Mouse (Mus musculus): ENCODE results near the gene Hoxc13.

Gene Hoxc13

GRCm38 (mm10) chr15:102937036-102937666 is 16.2 kb downstream of the Hoxc13 start:
- DNase-seq (ENCODE audit: low spot score): no peak

DNA sequence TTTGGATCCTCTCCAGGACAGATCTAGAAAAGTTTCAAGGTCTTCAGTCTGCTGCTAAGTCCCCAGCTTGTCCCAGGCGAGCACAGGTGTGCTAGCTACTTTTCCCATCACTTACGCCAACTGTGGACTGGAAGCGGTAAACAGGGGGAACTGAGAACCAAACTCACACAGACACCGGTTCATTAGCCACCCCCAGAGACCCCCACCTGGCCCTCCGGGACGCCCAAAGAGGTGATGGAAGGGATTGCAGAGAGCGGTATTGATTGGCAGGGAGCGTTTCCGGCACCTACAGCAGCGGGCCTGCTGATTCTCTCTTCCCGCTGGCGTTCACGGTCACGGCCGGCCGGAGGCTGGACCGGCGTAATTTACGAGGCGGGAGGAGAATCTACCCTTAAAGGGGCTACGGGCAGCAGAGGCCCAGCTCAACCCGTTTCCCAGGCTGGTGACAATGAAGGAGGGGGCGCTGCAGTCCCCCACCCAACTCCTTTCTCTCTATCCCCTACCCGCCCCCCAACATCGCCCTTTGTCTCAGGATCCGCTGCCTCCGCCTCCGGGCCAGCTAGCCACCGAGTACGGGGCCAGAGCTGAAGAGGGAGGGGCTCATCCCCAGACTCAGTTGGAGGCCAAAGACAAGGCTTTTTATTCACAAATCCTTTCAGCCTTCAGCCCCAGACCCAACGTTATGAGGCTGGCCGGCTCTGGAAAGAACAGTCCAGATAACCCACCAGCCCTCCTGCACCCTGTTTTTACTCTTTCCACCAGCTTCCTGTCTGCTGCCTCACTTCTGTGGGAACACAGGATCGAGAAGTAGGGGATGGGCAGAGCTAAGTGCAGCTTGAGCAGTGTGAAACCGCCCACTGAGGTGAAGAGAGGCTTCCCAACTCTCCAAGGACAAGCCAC is 18.6 kb downstream of the Hoxc13 start:
- DNase-seq (ENCODE audit: low spot score): no peak

DNA sequence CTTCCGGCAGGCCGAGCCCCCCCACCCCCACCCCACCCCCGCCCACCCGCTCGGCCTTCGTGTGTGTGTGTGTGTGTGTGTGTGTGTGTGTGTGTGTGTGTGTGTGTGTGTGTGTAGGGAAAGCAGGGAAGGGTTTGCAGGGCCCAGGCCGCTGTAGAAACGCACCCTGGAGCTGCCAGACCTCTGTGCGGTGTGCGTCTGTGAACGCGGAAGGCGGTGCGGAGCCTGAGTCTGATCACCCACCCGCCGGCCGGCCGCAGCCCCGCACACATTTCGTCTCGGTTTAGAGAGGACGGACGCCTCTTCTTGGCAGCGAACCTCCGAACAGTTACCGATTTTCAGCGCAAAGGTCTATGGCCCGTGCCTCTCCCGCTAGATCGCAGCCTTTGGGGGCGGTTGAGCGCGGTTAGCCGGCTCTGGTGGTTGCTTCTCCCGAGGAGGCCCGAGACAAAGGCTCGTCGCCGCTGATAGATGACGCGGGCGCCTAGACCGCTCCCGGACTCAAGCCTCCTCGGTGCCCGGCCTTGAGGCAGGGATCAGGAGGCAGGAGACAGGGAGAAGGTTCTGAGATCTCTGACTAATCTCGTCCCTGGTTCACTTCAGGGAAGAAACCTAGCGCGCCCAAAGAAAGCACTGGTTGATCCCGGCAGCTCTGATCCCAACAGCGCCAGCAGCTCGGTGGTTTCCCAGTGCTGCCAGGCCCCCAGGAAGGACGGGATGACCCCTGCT is 22.0 kb downstream of the Hoxc13 start:
- DNase-seq (ENCODE audit: low spot score): no peak

- no peak for DNase-seq (ENCODE audit: low spot score)
These were observed 22.5 kb downstream of the Hoxc13 start for GRCm38 (mm10) chr15:102943468-102943813.

DNA sequence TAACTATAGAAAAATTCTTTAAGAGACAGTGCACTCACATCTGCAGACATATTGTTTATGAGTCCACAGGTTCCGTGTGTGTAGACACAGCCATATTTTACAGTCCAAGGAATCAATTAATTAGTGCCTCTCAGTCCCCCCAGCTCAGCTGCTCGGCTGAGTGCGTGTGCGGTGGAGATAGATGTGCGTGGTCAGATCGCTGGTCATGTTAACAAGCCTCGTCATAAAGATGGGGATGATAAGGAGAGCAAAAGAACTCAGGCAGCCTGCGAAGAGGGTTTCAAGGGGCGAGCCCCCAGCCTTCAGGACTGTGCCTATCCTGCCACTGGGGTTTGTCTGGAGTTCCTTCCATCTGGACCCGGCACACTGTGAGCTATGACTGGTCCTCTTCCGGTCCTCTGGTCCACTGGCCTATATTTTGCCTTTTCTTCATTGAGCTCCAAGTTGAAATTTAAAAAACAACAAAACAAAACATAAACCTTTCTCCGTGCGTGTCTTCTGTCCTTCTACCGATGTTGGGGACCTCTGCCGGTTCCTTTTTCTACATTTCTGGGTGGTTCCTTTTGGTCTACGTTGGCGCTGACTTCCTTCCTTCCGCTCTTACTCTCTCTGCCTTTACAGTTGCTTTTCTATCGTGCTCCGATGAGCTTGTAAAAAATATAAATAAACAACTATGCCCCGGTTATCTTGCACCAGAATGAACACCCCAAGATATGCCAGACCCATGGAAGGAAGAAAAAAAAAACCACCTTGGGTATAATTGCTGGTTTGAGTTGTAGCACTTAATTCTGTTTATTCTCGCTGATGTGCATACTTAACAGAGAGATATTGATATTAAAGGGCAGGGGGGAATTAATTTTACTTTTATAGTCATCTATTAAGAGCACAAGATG is 24.5 kb downstream of the Hoxc13 start:
- DNase-seq (ENCODE audit: low spot score): no peak

DNA sequence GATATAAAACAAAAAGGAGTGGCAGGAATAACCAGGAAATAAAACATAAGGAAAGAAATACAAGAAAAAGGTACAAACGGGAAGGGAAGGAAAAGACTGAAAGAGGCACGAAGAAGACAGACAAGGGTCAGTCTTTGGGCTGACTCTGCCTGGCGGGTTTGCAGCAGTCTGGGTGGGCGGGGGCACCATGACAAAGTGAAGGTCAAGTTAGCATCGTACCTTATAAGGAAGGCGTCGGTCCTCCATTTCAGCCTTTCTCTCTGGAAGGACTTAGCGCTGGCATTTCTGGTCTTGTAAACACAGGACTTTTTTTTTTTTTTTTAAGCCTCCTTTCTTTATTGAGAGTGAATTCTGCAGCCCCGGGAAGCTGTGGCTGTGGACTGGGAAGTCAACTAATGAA is 26.4 kb downstream of the Hoxc13 start:
- no peak for DNase-seq (ENCODE audit: low spot score)

- no peak for DNase-seq (ENCODE audit: low spot score)
These were observed 27.9 kb downstream of the Hoxc13 start for GRCm38 (mm10) chr15:102948842-102949241.

DNA sequence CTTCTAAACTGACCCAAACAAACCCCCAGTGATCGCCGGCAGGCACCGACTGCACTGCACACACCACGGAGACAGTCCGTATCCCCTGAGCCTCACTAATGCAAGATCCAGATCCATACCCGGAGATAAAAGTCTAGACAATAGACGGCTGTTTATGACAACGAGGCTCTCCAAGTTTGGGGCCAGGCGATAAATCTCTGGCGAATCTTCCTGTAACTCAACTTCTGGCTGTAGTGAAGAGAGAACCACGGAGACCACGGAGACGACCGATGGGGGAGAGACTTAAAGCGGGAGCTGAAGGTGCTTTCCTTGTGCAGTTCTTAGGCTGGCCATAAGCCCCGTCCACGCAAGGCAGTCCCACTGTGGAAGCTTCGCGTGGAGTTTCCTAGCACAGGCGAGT is 28.8 kb downstream of the Hoxc13 start:
- no peak for DNase-seq (ENCODE audit: low spot score)

DNA sequence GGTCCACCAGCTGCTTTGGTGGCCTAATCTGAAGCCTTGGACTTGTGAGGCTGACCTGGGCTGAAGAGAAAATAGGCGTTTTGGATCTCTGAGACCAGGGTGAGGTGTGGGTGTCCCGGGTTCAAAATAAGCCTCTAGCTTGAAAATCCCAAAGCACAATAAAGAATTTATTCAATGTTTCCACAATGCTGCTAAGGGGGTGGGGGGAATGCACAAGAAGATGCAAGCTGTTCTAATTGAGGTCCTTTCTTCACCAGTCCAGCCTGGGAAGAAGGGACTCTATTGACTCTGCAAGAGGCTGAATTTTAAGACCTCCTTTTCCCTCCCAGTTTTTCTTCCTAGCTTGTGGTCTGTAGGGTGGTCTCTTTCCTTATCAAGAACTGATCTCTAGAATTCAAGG is 30.0 kb downstream of the Hoxc13 start:
- no peak for DNase-seq (ENCODE audit: low spot score)

DNA sequence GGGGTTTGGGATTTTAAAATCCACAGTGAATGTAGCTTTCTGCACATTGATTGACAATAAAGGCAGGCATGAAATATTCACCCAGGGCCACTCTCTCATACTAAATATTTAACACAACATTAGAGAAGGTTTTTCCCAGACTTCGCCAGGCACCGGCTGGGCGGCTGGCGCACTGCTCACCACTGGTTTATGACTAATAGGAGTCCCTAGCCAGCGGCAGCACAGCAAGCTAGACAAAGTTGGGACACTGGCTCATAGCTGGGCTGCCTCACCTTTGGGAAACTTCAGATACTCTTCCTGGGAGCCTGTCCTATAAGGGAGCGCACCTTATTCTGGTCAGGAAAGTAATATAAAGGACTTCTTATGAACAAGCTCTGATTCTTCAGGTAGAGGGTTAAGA is 32.7 kb downstream of the Hoxc13 start:
- no peak for DNase-seq (ENCODE audit: low spot score)

- no peak for DNase-seq (ENCODE audit: low spot score)
These were observed 33.5 kb downstream of the Hoxc13 start, which contains the start of gene Hoxc11 for GRCm38 (mm10) chr15:102954192-102955006. Gene Hoxc11, plus strand, starts transcription at chr15:102954427.

DNA sequence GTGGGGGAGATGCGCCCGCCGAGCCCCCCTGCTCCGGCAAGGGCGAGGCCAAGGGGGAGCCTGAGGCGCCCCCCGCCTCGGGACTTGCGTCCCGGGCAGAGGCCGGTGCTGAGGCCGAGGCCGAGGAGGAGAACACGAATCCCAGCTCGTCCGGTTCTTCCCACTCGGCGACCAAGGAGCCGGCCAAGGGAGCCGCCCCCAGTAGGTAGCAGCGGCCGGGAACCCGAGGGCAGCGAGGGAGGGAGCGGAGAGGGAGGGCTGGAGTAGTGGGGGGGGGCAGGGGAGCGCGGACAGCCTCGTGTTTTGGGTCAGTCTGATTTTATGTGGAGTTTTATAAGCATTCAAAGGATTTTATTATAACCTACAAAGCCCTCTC is 34.1 kb downstream of the Hoxc13 start:
- no peak for DNase-seq (ENCODE audit: low spot score)

DNA sequence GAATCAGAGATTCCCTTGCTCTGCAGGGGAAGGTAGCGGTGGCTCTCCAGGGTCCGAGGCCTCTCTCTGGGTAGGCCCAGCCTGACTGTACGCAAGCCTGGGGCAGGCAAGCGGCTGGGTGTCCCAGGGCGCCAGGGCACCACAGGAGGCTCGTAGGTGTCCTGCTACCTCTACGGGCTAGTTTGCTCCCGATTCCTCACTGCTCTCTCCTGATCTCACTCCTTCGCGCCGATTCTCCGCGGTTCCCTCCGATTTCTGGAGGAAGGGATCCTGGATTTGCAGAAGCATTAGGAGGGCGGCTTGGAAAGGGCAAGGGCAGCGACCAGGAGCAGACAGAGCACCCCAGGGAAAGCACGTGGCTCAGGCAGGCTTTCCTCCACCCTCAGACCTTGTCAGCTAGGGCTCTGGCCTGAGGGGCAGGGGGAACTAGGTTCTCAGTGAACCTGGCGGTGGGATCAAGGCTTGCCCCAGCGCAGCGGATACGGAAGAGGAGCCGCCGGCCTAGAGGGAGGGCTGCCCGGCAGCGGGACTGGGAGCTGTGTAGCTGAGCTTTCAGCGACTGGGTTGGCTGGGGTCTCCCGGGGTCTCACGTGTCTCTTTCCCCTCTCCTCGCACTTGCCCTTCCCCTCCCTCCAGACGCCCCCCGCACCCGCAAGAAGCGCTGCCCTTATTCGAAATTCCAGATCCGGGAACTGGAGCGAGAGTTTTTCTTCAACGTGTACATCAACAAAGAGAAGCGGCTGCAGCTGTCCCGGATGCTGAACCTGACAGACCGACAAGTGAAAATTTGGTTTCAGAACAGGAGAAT is 35.1 kb downstream of the Hoxc13 start:
- DNase-seq (ENCODE audit: low spot score): no peak

- no peak for DNase-seq (ENCODE audit: low spot score)
These were observed 36.0 kb downstream of the Hoxc13 start for GRCm38 (mm10) chr15:102956906-102957305.

- DNase-seq (ENCODE audit: low spot score): no peak
These were observed 38.8 kb downstream of the Hoxc13 start for GRCm38 (mm10) chr15:102959663-102960191.

GRCm38 (mm10) chr15:102961728-102962127 is 40.8 kb downstream of the Hoxc13 start:
- no peak for DNase-seq (ENCODE audit: low spot score)

DNA sequence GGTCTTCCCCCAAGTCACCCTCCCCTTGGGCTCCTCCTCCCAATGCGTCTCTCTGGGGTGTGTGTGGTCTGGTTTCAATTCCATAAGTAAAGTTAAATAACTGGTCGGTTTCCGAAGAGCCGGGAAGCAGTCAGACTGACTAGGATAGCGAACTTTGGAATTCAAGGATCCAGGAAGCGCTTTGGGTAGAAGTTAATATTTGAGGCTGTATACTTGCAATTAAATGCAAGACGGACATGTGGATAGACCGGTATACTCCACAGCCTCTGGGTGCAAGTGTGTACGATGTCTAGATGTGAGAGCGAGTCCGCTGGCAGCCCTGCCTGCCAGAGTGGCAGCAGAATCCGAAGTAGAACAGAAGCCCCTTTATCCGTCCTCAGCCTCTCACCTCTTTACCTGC is 41.6 kb downstream of the Hoxc13 start:
- no peak for DNase-seq (ENCODE audit: low spot score)

DNA sequence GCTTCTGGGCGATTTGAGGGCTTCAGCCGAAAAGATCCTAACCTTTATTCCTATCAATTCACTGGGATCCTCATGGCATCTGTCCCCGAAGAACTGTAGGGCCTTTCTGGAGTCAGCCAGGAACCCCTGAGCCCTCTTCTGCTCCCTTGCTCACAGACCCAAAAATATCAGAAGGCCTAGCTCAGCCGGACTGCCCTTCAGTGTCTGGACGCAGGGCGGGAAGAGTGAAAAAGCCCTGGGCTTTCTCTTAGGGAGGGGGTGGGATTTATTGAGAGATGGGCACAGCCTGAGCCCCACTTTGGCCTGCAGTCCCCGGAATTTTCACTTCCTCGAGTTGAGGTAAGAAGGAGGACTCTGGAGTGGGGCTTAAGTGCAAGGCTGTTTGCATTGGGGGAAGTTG is 42.4 kb downstream of the Hoxc13 start:
- DNase-seq (ENCODE audit: low spot score): no peak

DNA sequence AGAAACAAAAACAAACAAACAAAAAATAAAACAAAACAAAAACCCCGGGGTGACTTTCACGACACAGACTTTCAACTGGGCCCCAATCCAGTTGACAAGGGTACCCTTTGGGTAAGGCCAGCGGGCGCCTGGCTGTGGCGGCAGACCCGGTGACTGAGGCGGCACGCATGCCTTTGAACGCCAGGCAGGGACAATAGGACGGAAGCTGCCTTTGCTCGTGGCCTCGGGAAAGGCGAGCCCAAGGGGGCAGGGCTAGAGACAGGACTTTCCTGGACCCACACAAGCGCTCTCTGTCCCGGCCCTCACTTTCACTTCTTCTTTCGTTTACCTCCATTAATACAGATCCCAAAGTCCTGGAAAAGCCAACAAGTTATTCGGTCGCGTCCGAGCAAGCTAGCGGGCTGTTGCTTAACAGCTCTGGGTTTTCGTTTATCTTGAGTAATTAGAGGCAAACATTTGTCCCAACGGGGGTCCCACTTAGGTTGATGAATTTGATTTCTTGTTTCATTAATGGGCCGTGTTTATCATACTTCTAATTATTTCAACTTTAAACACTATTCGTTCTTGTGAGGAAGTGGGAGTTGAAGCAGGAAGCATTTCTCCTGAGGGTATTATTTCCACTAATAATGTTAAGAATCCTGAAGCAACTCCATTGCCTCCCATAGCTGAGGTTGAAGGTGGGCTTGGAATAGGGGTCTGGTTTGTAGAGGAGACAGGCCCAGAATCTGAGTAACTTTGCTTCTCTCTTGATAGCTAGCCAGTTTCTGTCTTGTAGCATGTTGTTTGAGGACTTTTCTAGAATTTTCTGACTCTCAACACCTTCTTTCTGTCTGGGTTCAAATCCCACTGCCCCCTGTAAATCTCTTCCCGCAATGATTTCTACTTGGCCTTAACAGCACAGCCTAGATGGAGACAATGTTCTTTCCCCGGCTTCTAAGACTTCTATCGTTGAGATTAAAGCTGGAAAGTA is 43.1 kb downstream of the Hoxc13 start:
- peak; percentile 34 for DNase-seq (ENCODE audit: low spot score)

All from ovary, postnatal 36 days (tissue).